Mouse (Mus musculus) lung, embryonic 14.5 days (tissue): ENCODE data around the gene Mt3. TPM values are rescaled to one million over a fixed set of nuclear protein-coding genes. Genes with fewer than 3 reads are reported as not detected.
"Not testable (repeated sequence)": the region's sequence is repeated elsewhere in the genome, so short reads cannot be mapped to it uniquely, and the experiment has no call there.

Experiments
- ATAC-seq: fragments of 200-750 bp; cut with Nextera tagmentation; 2 replicates; pipeline ENCODE4 v1.8.0; 2017; ENCODE audit warnings: mild to moderate bottlenecking, moderate TSS enrichment, moderate library complexity; ENCODE audit not compliant: insufficient read depth
- DNase-seq: peaks from one replicate; pipeline ENCODE4 v3.0.0-alpha.2; 2015
- H3K27ac ChIP-seq: fragments of 300-500 bp; sonication (generic); 2 replicates; pipeline ENCODE4 v1.5.1; 2014; ENCODE audit warnings: low read depth, mild to moderate bottlenecking, moderate library complexity
- H3K27me3 ChIP-seq: fragments of 300-500 bp; sonication (generic); 2 replicates; pipeline ENCODE4 v1.6.1; 2014; ENCODE audit warnings: low read length, control low read depth; ENCODE audit not compliant: insufficient read depth
- H3K36me3 ChIP-seq: fragments of 300-500 bp; sonication (generic); 2 replicates; pipeline ENCODE4 v1.6.1; 2014; ENCODE audit warnings: control low read depth; ENCODE audit not compliant: insufficient read depth
- H3K4me1 ChIP-seq: fragments of 300-500 bp; sonication (generic); 2 replicates; pipeline ENCODE4 v1.6.1; 2014; ENCODE audit warnings: antibody characterized with exemption, control low read depth; ENCODE audit not compliant: insufficient read depth
- H3K4me2 ChIP-seq: fragments of 300-500 bp; sonication (generic); 2 replicates; pipeline ENCODE4 v1.6.1; 2014; ENCODE audit warnings: mild to moderate bottlenecking
- H3K4me3 ChIP-seq: fragments of 300-500 bp; sonication (generic); 2 replicates; pipeline ENCODE4 v1.5.1; 2014; ENCODE audit warnings: low read depth, low read length
- H3K9ac ChIP-seq: fragments of 300-500 bp; sonication (generic); 2 replicates; pipeline ENCODE4 v1.6.1; 2014
- H3K9me3 ChIP-seq: fragments of 300-500 bp; sonication (generic); 2 replicates; pipeline ENCODE4 v1.6.1; 2016; ENCODE audit warnings: low read depth, low read length, control low read depth
- CTCF ChIP-seq: IDR thresholded peaks from 2 replicates; pipeline ENCODE4 v1.5.1; 2016; ENCODE audit warnings: antibody characterized with exemption, low read depth
- WGBS: fragments of 180-500 bp; shearing (Covaris S2); extraction: QIAGEN DNeasy Blood & Tissue Kit; methylation state at CpG from one replicate; pipeline ENCODE4 v1.1.7; 2014; 5-methylcytosine and 5-hydroxymethylcytosine counted together
- polyA plus RNA-seq: library from polyadenylated mRNA; unstranded; fragments of >200 nt; fragmentation: Nextera tagmentation; extraction: Ambion mirVana; gene quantifications from 2 replicates; pipeline ENCODE4 v1.2.1, GENCODE M21; 2014

Mt3 gene
- polyA plus RNA-seq, 1 experiment from 2014 or later, result 2.9 TPM

DNA sequence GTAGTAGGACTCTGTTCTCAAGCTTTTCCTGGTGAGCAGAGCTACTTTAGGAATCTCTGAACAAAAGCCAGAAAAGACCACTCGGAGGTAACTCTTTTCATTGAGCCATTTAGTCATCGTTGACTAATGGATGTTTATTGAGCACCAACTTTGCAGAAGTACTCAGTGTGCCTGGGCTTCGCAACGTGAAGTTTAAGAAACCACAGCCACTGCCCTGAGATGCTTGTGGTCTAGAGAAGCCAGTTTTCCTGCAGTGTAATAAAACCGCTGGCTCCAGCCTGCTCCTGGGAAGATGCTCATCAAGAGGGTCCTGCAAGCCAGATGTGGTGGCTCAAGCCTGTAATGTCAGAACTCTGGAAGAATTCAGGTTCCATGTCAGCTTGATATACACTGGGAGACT lies 20.3 kb upstream of the Mt3 start:
- Histone ChIP-seq H3K27me3 (no peaks in the 10 kb centered on the region), H3K4me3 (no peak overlapping the region), H3K36me3 (no peaks in the 10 kb centered on the region), H3K4me1 (no peaks in the 10 kb centered on the region), H3K9me3 (no peaks in the 10 kb centered on the region), H3K9ac (no peak overlapping the region), H3K4me2 (no peak overlapping the region), H3K27ac (no peak overlapping the region)
- 72% methylated on average over 5 of the region's 5 CpGs for WGBS
- ATAC-seq, result no peak
- no peak for DNase-seq
- no peak for TF ChIP-seq CTCF

DNA sequence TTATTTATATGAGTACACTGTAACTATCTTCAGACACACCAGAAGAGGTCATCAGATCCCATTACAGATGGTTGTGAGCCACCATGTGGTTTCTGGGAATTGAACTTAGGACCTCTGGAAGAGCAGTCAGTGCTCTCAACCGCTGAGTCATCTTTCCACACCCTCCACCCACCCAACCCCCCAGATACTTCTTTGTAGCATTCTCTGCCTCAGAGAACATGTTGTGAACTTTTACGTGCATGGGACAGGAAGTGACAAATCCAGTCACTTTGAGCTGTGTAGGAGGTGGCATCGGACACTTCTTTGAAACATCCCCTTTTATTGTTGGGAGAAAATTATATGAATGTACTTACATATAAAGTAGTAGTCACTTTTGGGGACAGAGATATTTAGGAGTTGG lies 17.8 kb upstream of the Mt3 start:
- not testable (repeated sequence) for H3K36me3 ChIP-seq

GRCm38 (mm10) chr8:94135556-94135955 lies 16.9 kb upstream of the Mt3 start:
- TF ChIP-seq CTCF, result no peak
- 85% methylated on average over 6 of the region's 6 CpGs for WGBS
- no peaks in the 10 kb centered on the region for H3K36me3 ChIP-seq
- no peaks in the 10 kb centered on the region for H3K27me3 ChIP-seq
- H3K9ac ChIP-seq, result no peak overlapping the region
- no peaks in the 10 kb centered on the region for H3K9me3 ChIP-seq
- no peak overlapping the region for H3K27ac ChIP-seq
- ATAC-seq (no peak), DNase-seq (no peak)
- H3K4me3 ChIP-seq, result no peak overlapping the region
- H3K4me1 ChIP-seq, result no peaks in the 10 kb centered on the region
- no peak overlapping the region for H3K4me2 ChIP-seq

More for the DNA sequence above, 17.8 kb upstream of the Mt3 start:
- H3K27ac ChIP-seq, H3K4me1 ChIP-seq, DNase-seq, H3K4me3 ChIP-seq, ATAC-seq, H3K27me3 ChIP-seq, H3K4me2 ChIP-seq, H3K9ac ChIP-seq, H3K9me3 ChIP-seq: not testable (repeated sequence)
- WGBS, result 47% methylated on average over 3 of the region's 3 CpGs

- Histone ChIP-seq H3K36me3 (no peaks in the 10 kb centered on the region), H3K9me3 (no peaks in the 10 kb centered on the region), H3K9ac (no peak overlapping the region), H3K27ac (no peak overlapping the region), H3K4me1 (no peaks in the 10 kb centered on the region), H3K27me3 (no peaks in the 10 kb centered on the region), H3K4me3 (no peak overlapping the region), H3K4me2 (no peak overlapping the region)
- ATAC-seq (no peak), DNase-seq (no peak)
- WGBS, result 52% methylated on average over 7 of the region's 7 CpGs
- TF ChIP-seq CTCF, result no peak
Observed at GRCm38 (mm10) chr8:94136192-94136591, 16.2 kb upstream of the Mt3 start.

DNA sequence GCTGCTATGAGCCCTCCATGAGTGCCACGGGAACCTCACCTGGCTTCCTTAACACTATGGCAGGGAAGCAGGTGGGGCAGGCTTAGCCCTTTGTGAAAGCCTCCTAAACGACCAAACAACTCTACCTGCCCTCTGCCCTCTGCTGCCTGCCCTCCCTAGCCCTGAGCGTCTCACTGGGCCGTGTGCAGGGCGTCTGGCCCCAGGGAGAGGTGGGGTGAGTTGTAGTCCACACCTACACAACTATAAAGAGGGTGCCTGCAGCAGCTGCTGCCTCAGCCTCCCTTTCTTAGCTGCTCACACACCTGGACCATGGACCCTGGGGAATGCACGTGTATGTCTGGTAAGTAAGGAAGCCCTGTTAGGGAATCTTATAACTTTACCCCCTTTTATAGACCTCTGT lies 15.5 kb upstream of the Mt3 start, which contains the start of gene Mt4:
Gene Mt4 (plus strand): TSS at position 265 of the 400 bp plus-strand sequence.
- no peak for TF ChIP-seq CTCF

GRCm38 (mm10) chr8:94140266-94140795 lies 12.1 kb upstream of the Mt3 start:
- Histone ChIP-seq H3K9ac (no peak overlapping the region), H3K36me3 (no peaks in the 10 kb centered on the region), H3K27ac (no peak overlapping the region), H3K4me1 (no peaks in the 10 kb centered on the region), H3K4me2 (no peak overlapping the region), H3K4me3 (no peak overlapping the region), H3K9me3 (no peaks in the 10 kb centered on the region), H3K27me3 (no peaks in the 10 kb centered on the region)
- no peak for DNase-seq
- no peak for ATAC-seq
- TF ChIP-seq CTCF, result no peak
- WGBS, result 85% methylated on average over 4 of the region's 4 CpGs

More for the DNA sequence above, 15.5 kb upstream of the Mt3 start, which contains the start of gene Mt4:
- Histone ChIP-seq H3K4me1 (no peaks in the 10 kb centered on the region), H3K9ac (no peak within 1 kb of the TSS), H3K36me3 (no peaks in the 10 kb centered on the region), H3K4me3 (no peak within 1 kb of the TSS), H3K4me2 (no peak within 1 kb of the TSS), H3K9me3 (no peaks in the 10 kb centered on the region), H3K27me3 (no peaks in the 10 kb centered on the region), H3K27ac (no peak within 1 kb of the TSS)
- ATAC-seq, result no peak
- DNase-seq, result no peak
- 48% methylated on average over 6 of the region's 6 CpGs for WGBS

DNA sequence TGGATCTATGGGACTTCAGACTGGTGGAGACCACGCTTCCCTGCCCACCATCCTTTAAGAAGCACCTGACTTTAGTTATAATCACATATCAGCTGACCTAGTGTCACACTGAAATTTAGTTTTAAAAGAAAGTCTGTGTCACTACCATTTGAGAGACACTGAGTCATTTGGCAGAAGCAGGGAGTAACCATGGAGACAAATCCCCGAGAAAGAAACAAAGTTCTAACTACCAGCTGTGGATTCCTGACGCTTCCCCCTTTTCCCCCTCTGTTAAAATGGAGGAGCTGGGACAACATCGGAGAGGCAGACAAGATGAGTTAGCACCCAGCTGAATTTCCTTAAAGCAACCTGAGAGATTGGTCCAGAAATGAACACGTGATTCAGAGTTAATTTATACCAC lies 4.2 kb upstream of the Mt3 start:
- no peaks in the 10 kb centered on the region for H3K4me1 ChIP-seq
- H3K9me3 ChIP-seq, result no peaks in the 10 kb centered on the region
- no peaks in the 10 kb centered on the region for H3K36me3 ChIP-seq
- no peak overlapping the region for H3K27ac ChIP-seq
- no peak for TF ChIP-seq CTCF
- H3K9ac ChIP-seq, result no peak overlapping the region
- H3K27me3 ChIP-seq, result peaks cover 5% of the 10 kb centered on the region; the same call in 1 of the 2 replicates
- 30% methylated on average over 5 of the region's 5 CpGs for WGBS
- DNase-seq, result no peak
- no peak overlapping the region for H3K4me3 ChIP-seq
- ATAC-seq, result no peak
- no peak overlapping the region for H3K4me2 ChIP-seq

- no peak for ATAC-seq
- 74% methylated on average over 5 of the region's 5 CpGs for WGBS
Observed at GRCm38 (mm10) chr8:94150925-94151324, 1.5 kb upstream of the Mt3 start.

More at GRCm38 (mm10) chr8:94150925-94151324, 1.5 kb upstream of the Mt3 start:
- Histone ChIP-seq H3K9me3 (no peaks in the 10 kb centered on the region), H3K4me1 (0 out of 2 replicates have a peak, but pooled peaks cover 3% of the 10 kb centered on the region), H3K4me2 (no peak overlapping the region), H3K27me3 (peaks cover 8% of the 10 kb centered on the region; the same call in 1 of the 2 replicates), H3K36me3 (no peaks in the 10 kb centered on the region), H3K4me3 (no peak overlapping the region), H3K9ac (no peak overlapping the region), H3K27ac (no peak overlapping the region)
- DNase-seq, result no peak
- TF ChIP-seq CTCF, result no peak
